Mouse (Mus musculus): ENCODE measurements around the gene Btbd35f2. TPM values are rescaled to one million over a fixed set of nuclear protein-coding genes. Genes with fewer than 3 reads are reported as not detected.
"Not testable (repeated sequence)": the region's sequence is repeated elsewhere in the genome, so short reads cannot be mapped to it uniquely, and the experiment has no call there.

The Btbd35f2 gene
- not detected in 2 replicates for polyA plus RNA-seq (2014; fragmentation: Nextera tagmentation; extraction: Ambion mirVana)

DNA sequence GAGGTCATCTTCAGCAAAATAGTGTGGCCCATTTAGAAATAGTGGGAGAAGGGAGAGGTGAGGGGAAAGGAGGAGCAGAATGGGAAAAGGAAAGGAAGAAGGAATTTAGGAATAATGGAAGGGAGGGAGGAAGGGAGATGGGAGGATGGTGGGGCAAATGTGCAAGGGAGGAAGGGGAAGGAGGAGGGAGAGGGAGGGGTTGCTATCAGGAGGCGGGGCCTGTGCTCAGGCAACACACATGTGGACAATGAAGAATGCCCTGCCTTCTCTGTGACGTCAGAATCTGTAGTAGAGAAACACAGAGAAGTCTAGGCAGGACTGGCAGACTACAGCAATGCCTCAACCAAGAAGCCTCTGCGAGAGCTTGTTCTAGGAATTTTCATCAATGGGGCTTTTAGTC lies at the start of gene Btbd35f2:
Btbd35f2 (plus strand) TSS at position 301 of the 400 bp plus-strand sequence.
- no CpG with 5 or more reads among the region's 3 CpGs for WGBS

More for the DNA sequence above, at the start of gene Btbd35f2:
- not testable (repeated sequence) for H3K27me3 ChIP-seq (replicated peaks; ENCODE audit: control insufficient read depth, insufficient read depth, low read length); H3K9ac ChIP-seq (ENCODE audit: low read length); DNase-seq (ENCODE audit: low spot score); ATAC-seq; H3K9me3 ChIP-seq (replicated peaks; ENCODE audit: control insufficient read depth, low read length); H3K4me3 ChIP-seq (ENCODE audit: low read depth, low read length); H3K27ac ChIP-seq (ENCODE audit: low read depth, low read length); H3K4me2 ChIP-seq (ENCODE audit: low read length); H3K36me3 ChIP-seq (ENCODE audit: control insufficient read depth, insufficient read depth, low read length); H3K4me1 ChIP-seq (ENCODE audit: control insufficient read depth, insufficient read depth, low read length)

Other genes starting within 250 kb of the Btbd35f2 start
- not detected in 2 replicates for gene Btbd35f22, start 230.6 kb upstream of the Btbd35f2 start, polyA plus RNA-seq (2014; fragmentation: Nextera tagmentation; extraction: Ambion mirVana)

Data from forebrain, embryonic 14.5 days (tissue).